Mouse (Mus musculus) lung, postnatal 0 days (tissue): ENCODE data around the gene Tmed9.

Source experiments
- CTCF ChIP-seq: IDR thresholded peaks from 2 replicates; pipeline ENCODE4 v1.5.1; 2016; ENCODE audit warnings: antibody characterized with exemption, mild to moderate bottlenecking
- EP300 ChIP-seq: IDR thresholded peaks from 2 replicates; pipeline ENCODE4 v1.6.1; 2016; ENCODE audit warnings: antibody characterized with exemption, mild to moderate bottlenecking, control low read depth

DNA sequence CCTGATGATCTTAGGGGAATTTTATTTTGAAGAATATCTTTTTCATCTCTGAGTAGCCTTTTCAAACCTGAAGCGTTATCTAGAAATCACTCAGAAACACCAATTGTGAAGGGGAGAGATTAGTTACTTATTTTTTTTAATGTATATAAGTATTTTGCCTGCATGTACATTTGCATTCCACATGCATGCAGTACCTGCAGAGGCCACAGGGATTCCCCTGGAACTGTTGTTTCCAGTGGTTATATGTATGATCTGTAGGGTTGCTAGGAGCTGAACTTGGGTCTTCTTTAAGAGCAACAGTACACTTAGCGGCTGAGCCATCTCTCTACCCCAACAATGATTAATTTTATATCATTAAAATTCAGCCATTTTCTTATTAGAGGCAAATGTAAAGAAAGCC lies 71.0 kb downstream of the Tmed9 start:
- peak; percentile 58 for TF ChIP-seq CTCF
- TF ChIP-seq EP300, result no peak
